ENCODE assay signal across 7 mouse cellular contexts in the genomic region with DNA sequence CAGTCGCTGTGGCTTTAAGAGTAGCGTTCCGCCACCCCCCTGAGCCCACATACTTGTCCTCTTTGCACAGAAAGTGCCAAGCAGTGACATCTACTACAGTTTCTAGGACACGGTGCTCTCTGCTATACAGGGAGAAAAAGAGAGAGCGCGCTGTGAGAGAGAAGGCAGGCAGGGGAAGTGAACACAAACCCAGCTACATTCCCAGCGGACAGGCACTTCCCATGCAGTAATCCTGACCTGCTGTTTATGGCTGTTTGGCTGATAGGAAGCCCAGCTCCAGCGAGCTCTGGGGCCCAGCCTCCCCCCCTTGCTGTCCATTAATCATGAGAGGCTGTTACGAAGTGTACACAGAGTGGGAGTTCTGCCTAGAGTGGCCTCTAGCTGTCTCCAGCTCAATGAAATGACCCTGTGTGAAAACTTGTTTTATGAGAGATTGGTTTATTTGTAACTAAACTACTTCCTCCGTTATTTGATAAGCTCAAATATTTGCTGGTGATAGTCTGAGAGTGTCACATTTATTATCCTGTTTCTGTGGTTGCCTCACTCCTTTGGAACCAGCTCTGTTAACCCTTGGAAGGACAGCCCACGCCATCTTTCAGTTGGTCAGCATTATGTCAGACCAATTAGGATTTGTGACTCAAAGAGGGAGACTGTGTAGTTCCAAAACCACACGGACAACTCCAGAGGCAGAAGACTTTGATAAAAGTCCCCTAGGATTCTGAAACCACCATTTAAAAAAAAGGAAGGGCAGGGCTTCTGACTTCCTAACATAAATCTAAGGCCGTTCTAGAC.
A peak's percentile ranks its signal among the peaks of the same experiment; 100 is the strongest.
DNase-seq lines count a peak whose midpoint lies in the region; ATAC-seq and TF ChIP-seq lines count a peak whose summit lies in the region.

No protein-coding gene starts in this region.

- no peak for TF ChIP-seq CTCF in bone marrow macrophage, adult 2 months (IDR thresholded peaks at IDR 0.05; ENCODE audit: low read depth, low read length)
- peak; percentile 29; the same call in 1 of the 2 replicates for TF ChIP-seq CTCF in kidney, adult 2 months (conservative IDR thresholded peaks at IDR 0.05; ENCODE audit: insufficient read depth, insufficient read length, low read depth, low read length)

- DNase-seq in embryonic facial prominence, embryonic 10.5 days (ENCODE audit: low spot score): peak; percentile 82
- peak; percentile 86 to 91 for DNase-seq in heart, adult 18-20 months
- DNase-seq in kidney, adult 2 months: peak; percentile 90
- DNase-seq in spleen, postnatal 36 days (ENCODE audit: low spot score in 2 of 2): peak; percentile 4 to 16

- H3K27me3 ChIP-seq in embryonic facial prominence, embryonic 10.5 days (replicated peaks; ENCODE audit: low read depth, poor library complexity, severe bottlenecking): no peaks in the 10 kb centered on the region
- H3K27me3 ChIP-seq in kidney, adult 2 months (replicated peaks; ENCODE audit: control insufficient read depth, insufficient read depth, low read length): no peaks in the 10 kb centered on the region
- no peaks in the 10 kb centered on the region for H3K27me3 ChIP-seq in limb, embryonic 12.5 days
- no peaks in the 10 kb centered on the region for H3K27me3 ChIP-seq in midbrain, embryonic 13.5 days

- peak overlapping the region; percentile 58 for H3K4me2 ChIP-seq in limb, embryonic 12.5 days
- H3K4me2 ChIP-seq in midbrain, embryonic 13.5 days (replicated peaks): peak overlapping the region; percentile 71

- H3K4me1 ChIP-seq in bone marrow macrophage, adult 2 months (ENCODE audit: control insufficient read depth, insufficient read depth, low read length): peaks cover 16% of the 10 kb centered on the region
- peaks cover 63% of the 10 kb centered on the region for H3K4me1 ChIP-seq in embryonic facial prominence, embryonic 10.5 days
- H3K4me1 ChIP-seq in kidney, adult 2 months (ENCODE audit: control insufficient read depth, insufficient read depth, low read length): peaks cover 8% of the 10 kb centered on the region; the same call in 1 of the 2 replicates
- H3K4me1 ChIP-seq in limb, embryonic 12.5 days (replicated peaks): peaks cover 53% of the 10 kb centered on the region
- H3K4me1 ChIP-seq in midbrain, embryonic 13.5 days (replicated peaks): peaks cover 30% of the 10 kb centered on the region

- TF ChIP-seq POLR2A in bone marrow macrophage, adult 2 months (IDR thresholded peaks at IDR 0.05; ENCODE audit: borderline replicate concordance, low read depth, low read length): no peak
- TF ChIP-seq POLR2A in kidney, adult 2 months (IDR thresholded peaks at IDR 0.05; ENCODE audit: low read depth, low read length): no peak

- peak overlapping the region; percentile 28; the same call in 1 of the 2 replicates for H3K9ac ChIP-seq in limb, embryonic 12.5 days (replicated peaks)
- H3K9ac ChIP-seq in midbrain, embryonic 13.5 days (replicated peaks): peak overlapping the region; percentile 51

- H3K9me3 ChIP-seq in embryonic facial prominence, embryonic 10.5 days: no peaks in the 10 kb centered on the region
- H3K9me3 ChIP-seq in limb, embryonic 12.5 days: no peaks in the 10 kb centered on the region
- H3K9me3 ChIP-seq in midbrain, embryonic 13.5 days: no peaks in the 10 kb centered on the region

- H3K4me3 ChIP-seq in bone marrow macrophage, adult 2 months (ENCODE audit: insufficient read depth, low read length): peak overlapping the region; percentile 54
- H3K4me3 ChIP-seq in embryonic facial prominence, embryonic 10.5 days: peak overlapping the region; percentile 57
- H3K4me3 ChIP-seq in kidney, adult 2 months (ENCODE audit: insufficient read depth, low read depth, low read length): peak overlapping the region; percentile 49
- peak overlapping the region; percentile 37 for H3K4me3 ChIP-seq in limb, embryonic 12.5 days (replicated peaks)
- H3K4me3 ChIP-seq in midbrain, embryonic 13.5 days (replicated peaks): peak overlapping the region; percentile 42

- peak; percentile 92 for ATAC-seq in limb, embryonic 12.5 days (ENCODE audit: insufficient number of reproducible peaks, insufficient read depth, low FRiP score, low TSS enrichment, low read depth)
- ATAC-seq in midbrain, embryonic 13.5 days: peak; percentile 96

- peak overlapping the region; percentile 32 for H3K27ac ChIP-seq in bone marrow macrophage, adult 2 months (ENCODE audit: insufficient read depth, low read depth, low read length)
- peak overlapping the region; percentile 87 for H3K27ac ChIP-seq in embryonic facial prominence, embryonic 10.5 days (replicated peaks)
- H3K27ac ChIP-seq in kidney, adult 2 months (ENCODE audit: insufficient read depth, low read depth, low read length): peak overlapping the region; percentile 76
- H3K27ac ChIP-seq in limb, embryonic 12.5 days: peak overlapping the region; percentile 88
- H3K27ac ChIP-seq in midbrain, embryonic 13.5 days: peak overlapping the region; percentile 87

- H3K36me3 ChIP-seq in embryonic facial prominence, embryonic 10.5 days (replicated peaks): no peaks in the 10 kb centered on the region
- H3K36me3 ChIP-seq in kidney, adult 2 months (ENCODE audit: control insufficient read depth, insufficient read depth, low read length): no peaks in the 10 kb centered on the region
- no peaks in the 10 kb centered on the region for H3K36me3 ChIP-seq in limb, embryonic 12.5 days
- no peaks in the 10 kb centered on the region for H3K36me3 ChIP-seq in midbrain, embryonic 13.5 days

- WGBS in embryonic facial prominence, embryonic 10.5 days: 2% methylated on average over 13 of the region's 13 CpGs
- WGBS in kidney, adult 2 months: under 1% methylated on average over 13 of the region's 13 CpGs
- under 1% methylated on average over 13 of the region's 13 CpGs for WGBS in limb, embryonic 12.5 days
- under 1% methylated on average over 13 of the region's 13 CpGs for WGBS in midbrain, embryonic 13.5 days

Comparison
In these comparisons a context has a peak if more than half of its experiments do, and no peak if none do; other contexts are left out.
1. Peak in every context shown above with its lines: DNase-seq, ATAC-seq, H3K4me3 ChIP-seq and H3K27ac ChIP-seq.
2. H3K27ac ChIP-seq: peak in every context shown above with its lines; median percentile 88 in limb, embryonic 12.5 days; 87 in embryonic facial prominence, embryonic 10.5 days; 87 in midbrain, embryonic 13.5 days; 76 in kidney, adult 2 months; 32 in bone marrow macrophage, adult 2 months.
3. DNase-seq: peak in every context shown above with its lines; median percentile 90 in kidney, adult 2 months; 88 in heart, adult 18-20 months; 82 in embryonic facial prominence, embryonic 10.5 days; 10 in spleen, postnatal 36 days.